Mouse (Mus musculus) heart, embryonic 16.5 days (tissue): ENCODE measurements at regions not wholly inside any gene's neighbourhood (a gene's known extent, or its start where the extent isn't known, plus 50 kb on each side); places are given as distances from the start of the nearest gene placed in this dataset.

Experiments used
- ATAC-seq: fragments of 200-750 bp; cut with Nextera tagmentation; replicated peaks from 2 replicates; pipeline ENCODE4 v1.8.0; 2017; ENCODE audit warnings: moderate number of reproducible peaks; ENCODE audit not compliant: insufficient read depth, low FRiP score; ENCODE audit errors: extremely low read depth
- H3K27ac ChIP-seq: fragments of 300-500 bp; sonication (generic); 2 replicates; pipeline ENCODE4 v1.5.1; 2014; ENCODE audit warnings: mild to moderate bottlenecking, low read length, control low read depth, moderate library complexity
- H3K27me3 ChIP-seq: fragments of 300-500 bp; sonication (generic); 2 replicates; pipeline ENCODE4 v1.6.1; 2014; ENCODE audit warnings: low read length, mixed read lengths; ENCODE audit not compliant: control insufficient read depth, insufficient read depth
- H3K36me3 ChIP-seq: fragments of 300-500 bp; sonication (generic); 2 replicates; pipeline ENCODE4 v1.6.1; 2014; ENCODE audit not compliant: control insufficient read depth, insufficient read depth
- H3K4me1 ChIP-seq: fragments of 300-500 bp; sonication (generic); 2 replicates; pipeline ENCODE4 v1.6.1; 2014; ENCODE audit warnings: low read length, mixed read lengths; ENCODE audit not compliant: control insufficient read depth, insufficient read depth
- H3K4me2 ChIP-seq: fragments of 300-500 bp; sonication (generic); 2 replicates; pipeline ENCODE4 v1.6.1; 2014; ENCODE audit warnings: low read depth, mild to moderate bottlenecking, control low read depth, low read length
- H3K4me3 ChIP-seq: fragments of 300-500 bp; sonication (generic); 2 replicates; pipeline ENCODE4 v1.5.1; 2014; ENCODE audit warnings: mild to moderate bottlenecking, control low read depth, low read length
- H3K9ac ChIP-seq: fragments of 300-500 bp; sonication (generic); 2 replicates; pipeline ENCODE4 v1.6.1; 2014; ENCODE audit warnings: low read length, control low read depth
- H3K9me3 ChIP-seq: fragments of 300-500 bp; sonication (generic); replicated peaks from 2 replicates; pipeline ENCODE4 v1.6.1; 2016; ENCODE audit warnings: low read length; ENCODE audit not compliant: control insufficient read depth
- WGBS: fragments of 180-500 bp; shearing (Covaris S2); extraction: QIAGEN DNeasy Blood & Tissue Kit; methylation state at CpG from one replicate; pipeline ENCODE4 v1.1.7; 2014; 5-methylcytosine and 5-hydroxymethylcytosine counted together

DNA sequence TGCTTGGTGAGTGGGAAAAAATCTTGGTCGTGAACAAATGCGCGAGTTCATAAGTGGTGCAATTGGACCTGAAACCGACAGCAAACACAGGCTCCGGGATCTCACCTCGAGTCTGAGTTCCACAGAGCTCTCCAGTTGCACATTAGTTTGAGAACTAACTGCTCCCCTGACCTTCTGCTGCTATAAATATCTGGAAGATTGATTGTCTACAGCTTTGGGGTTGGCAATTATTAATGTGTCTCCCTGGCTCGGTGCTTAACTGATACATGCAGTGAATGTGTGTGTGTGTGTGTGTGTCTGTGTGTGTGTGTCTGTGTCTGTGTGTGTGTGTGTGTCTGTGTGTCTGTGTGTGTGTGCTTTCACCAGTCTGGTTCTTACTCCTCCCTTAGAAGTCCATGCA, 107.4 kb upstream of the Phyhipl start:
- Histone ChIP-seq H3K4me1 (no peaks in the 10 kb centered on the region), H3K4me3 (no peak overlapping the region), H3K27me3 (no peaks in the 10 kb centered on the region), H3K9ac (no peak overlapping the region), H3K36me3 (no peaks in the 10 kb centered on the region), H3K27ac (no peak overlapping the region), H3K9me3 (no peaks in the 10 kb centered on the region), H3K4me2 (no peak overlapping the region)
- WGBS = 52% methylated on average over 7 of the region's 7 CpGs
- ATAC-seq = no peak

DNA sequence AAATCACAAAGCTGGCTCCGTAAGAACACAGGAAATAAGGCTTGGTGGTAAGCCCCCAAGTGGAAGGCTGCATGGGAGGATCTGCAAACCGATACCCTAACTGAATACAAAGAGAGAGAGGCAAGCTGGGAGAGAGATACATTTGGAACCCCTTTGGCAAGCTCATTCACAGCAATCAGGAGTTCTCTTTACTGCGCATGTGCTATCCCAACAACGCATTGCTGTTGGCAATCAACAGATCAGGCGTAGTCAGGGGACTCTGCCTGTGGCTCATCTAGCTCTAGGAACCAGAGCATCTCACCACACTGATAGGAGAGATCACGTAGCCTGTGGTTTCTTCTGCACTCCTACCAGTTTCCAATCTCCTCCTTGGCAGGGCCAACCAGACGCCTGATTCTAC, 103.9 kb upstream of the Phyhipl start:
- ATAC-seq = no peak
- Histone ChIP-seq H3K4me3 (no peak overlapping the region), H3K4me1 (no peaks in the 10 kb centered on the region), H3K36me3 (no peaks in the 10 kb centered on the region), H3K27me3 (no peaks in the 10 kb centered on the region), H3K27ac (no peak overlapping the region), H3K9me3 (no peaks in the 10 kb centered on the region), H3K4me2 (no peak overlapping the region), H3K9ac (no peak overlapping the region)
- WGBS = 79% methylated on average over 7 of the region's 7 CpGs

DNA sequence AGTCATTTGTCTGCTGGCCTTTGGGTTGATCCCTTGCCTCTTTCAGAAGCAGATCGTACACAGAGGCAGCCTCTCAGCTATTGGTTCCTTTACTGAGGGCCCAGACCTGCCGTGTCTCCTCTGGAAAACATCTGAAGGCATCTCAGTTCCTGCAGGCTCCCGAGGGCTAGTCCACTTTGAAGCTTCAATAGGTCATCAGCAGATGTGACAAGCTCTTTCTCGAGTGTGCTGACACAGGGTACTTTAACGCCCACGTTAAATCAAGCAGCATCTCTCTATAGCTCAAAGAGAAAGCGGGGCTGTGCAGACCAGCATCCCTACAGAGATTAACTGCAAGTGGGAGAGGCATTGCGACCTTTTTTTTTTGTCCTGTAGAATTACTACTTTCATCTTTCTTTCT, 96.0 kb upstream of the Phyhipl start:
- Histone ChIP-seq H3K27ac (no peak overlapping the region), H3K4me3 (no peak overlapping the region), H3K9ac (no peak overlapping the region), H3K27me3 (no peaks in the 10 kb centered on the region), H3K36me3 (no peaks in the 10 kb centered on the region), H3K9me3 (no peaks in the 10 kb centered on the region), H3K4me2 (no peak overlapping the region), H3K4me1 (no peaks in the 10 kb centered on the region)
- no peak for ATAC-seq
- WGBS = 46% methylated on average over 8 of the region's 8 CpGs

DNA sequence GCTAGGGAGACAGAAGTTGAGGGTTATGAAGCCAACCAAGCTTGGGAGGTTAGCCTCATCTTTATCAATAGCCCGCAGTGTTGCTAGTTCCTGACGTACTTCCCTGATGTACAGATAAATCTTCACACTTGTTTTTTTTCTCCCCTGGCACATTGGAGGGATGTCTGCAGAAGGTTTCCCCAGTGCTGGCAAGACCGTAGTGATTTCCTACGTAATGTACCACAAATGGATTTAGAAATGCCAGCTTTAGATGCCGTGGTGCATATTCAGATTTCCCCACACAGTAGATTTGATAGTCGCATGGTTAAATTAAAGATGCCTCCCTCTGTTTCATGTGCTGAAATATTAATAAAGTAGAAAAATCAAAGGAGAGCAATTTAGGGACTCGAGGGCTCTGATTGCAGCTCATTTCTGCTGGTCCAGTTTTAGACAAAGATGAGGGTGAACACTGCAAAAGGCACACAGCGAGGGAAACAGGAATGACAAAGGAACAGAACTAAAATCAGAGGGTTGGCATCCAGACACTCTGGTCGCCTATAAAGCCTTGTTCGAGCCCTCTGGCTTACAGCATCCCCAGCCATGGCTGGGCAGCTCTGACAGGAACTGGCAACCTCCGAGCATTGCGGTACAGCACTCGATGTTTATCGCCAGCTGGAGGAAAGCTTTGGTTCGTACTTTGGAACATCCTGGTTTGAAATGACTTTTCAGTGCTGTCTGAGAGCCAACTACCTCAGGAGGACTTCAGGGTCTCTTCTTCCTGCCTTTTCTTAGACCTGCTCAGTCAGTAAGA, 94.8 kb upstream of the Phyhipl start:
- no peak for ATAC-seq
- Histone ChIP-seq H3K4me3 (no peak overlapping the region), H3K27me3 (no peaks in the 10 kb centered on the region), H3K9me3 (no peaks in the 10 kb centered on the region), H3K4me1 (no peaks in the 10 kb centered on the region), H3K4me2 (no peak overlapping the region), H3K9ac (no peak overlapping the region), H3K27ac (no peak overlapping the region), H3K36me3 (no peaks in the 10 kb centered on the region)
- 81% methylated on average over 15 of the region's 15 CpGs for WGBS

DNA sequence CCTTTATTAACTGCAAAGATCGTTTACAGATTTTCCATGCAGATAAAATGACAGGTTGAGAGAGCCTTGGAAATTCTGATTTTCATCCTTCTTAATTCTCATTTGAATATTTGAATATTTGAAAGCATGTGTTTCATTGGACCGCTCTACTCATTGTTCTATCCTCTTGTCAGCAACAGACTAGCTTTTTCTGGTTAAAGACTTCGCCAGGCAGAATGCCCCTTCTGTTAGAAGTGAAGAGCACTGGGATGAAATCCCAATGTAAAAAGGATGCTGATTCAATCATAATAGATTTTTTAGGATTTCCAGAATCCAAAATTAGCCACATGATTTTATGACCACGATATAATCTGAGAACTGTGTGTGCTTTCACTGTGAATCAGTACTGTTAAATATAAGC, 90.8 kb upstream of the Phyhipl start:
- Histone ChIP-seq H3K27me3 (no peaks in the 10 kb centered on the region), H3K9ac (no peak overlapping the region), H3K9me3 (no peaks in the 10 kb centered on the region), H3K4me2 (no peak overlapping the region), H3K4me3 (no peak overlapping the region), H3K4me1 (no peaks in the 10 kb centered on the region), H3K36me3 (no peaks in the 10 kb centered on the region), H3K27ac (no peak overlapping the region)
- ATAC-seq = no peak
- 77% methylated on average over 4 of the region's 4 CpGs for WGBS

DNA sequence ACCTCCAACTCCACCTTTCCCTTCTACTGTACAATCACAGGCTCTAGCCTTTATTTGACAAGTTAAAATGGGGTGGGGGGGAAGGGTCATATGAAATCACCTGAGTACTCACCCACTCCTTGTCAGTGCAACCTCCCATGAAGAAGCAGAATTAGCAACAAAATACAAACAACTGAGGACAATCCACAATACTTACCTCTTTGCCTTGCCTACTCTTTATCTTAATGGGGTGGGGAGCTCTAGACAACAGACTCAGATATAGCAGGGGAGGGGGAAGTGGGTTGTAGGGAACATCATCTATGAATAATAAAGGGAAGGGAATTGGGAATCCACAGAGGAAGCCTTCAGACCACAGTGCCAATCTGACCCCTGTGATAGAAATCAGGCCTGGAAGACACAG, 86.1 kb upstream of the Phyhipl start:
- no peaks in the 10 kb centered on the region for H3K4me1 ChIP-seq
- H3K36me3 ChIP-seq = no peaks in the 10 kb centered on the region
- H3K4me2 ChIP-seq = no peak overlapping the region
- no peaks in the 10 kb centered on the region for H3K9me3 ChIP-seq
- no peak overlapping the region for H3K4me3 ChIP-seq
- H3K27me3 ChIP-seq = no peaks in the 10 kb centered on the region
- H3K9ac ChIP-seq = no peak overlapping the region
- no peak for ATAC-seq
- no peak overlapping the region for H3K27ac ChIP-seq

DNA sequence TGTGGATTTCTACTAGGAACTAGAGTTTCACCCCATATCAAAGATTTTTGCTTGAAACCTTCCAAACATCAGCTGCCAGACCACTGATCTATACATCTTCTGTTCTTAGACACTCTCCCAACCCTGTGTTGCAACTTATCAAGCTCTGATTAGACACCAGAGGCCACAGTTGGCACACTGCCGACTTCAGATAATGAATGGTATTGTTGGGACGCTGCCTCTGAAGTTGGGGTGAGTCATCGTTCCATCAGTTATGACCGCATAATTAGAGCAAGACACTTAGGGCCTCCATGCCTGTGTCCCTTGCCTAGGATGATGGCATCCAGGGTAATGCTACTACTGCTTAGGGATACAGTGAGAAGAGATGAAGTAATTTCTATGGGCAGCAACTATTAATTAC, 84.3 kb upstream of the Phyhipl start:
- Histone ChIP-seq H3K4me3 (no peak overlapping the region), H3K27ac (no peak overlapping the region), H3K9ac (no peak overlapping the region), H3K4me2 (no peak overlapping the region), H3K4me1 (no peaks in the 10 kb centered on the region), H3K36me3 (no peaks in the 10 kb centered on the region), H3K9me3 (no peaks in the 10 kb centered on the region), H3K27me3 (no peaks in the 10 kb centered on the region)
- ATAC-seq = no peak
- 42% methylated on average over 4 of the region's 4 CpGs for WGBS

DNA sequence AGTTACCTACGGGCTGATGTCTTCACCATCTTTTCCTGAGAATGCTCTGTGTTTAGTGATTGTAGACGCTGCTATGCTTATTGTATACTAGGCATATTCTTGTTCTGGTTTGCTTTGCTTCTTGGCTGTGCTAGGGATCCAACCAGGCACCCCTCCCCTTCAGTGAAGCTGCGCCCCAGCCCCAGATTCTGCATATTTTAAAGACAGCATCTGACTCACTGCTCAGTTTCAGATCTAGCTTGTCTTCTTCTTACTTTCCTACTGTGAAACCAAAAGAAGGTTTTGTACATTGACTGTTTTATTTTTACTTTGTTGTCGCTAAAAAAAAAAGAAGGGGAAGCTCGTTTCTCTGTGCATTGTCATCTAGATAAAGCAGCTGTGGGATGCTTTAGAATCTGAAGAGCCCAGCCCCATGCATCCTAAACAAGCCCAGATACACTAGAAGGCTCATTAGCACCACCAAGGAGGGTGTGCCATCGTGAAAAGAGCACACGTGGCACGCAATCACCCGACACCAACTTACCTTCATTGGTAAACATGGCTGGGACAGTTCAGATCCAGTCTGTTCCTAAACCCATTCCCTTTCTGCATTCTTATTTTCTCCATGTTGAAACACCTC, 83.7 kb upstream of the Phyhipl start:
- H3K36me3 ChIP-seq = no peaks in the 10 kb centered on the region
- no peaks in the 10 kb centered on the region for H3K4me1 ChIP-seq
- H3K27me3 ChIP-seq = no peaks in the 10 kb centered on the region
- H3K4me2 ChIP-seq = no peak overlapping the region
- no peak overlapping the region for H3K4me3 ChIP-seq
- no peaks in the 10 kb centered on the region for H3K9me3 ChIP-seq
- H3K9ac ChIP-seq = no peak overlapping the region
- 76% methylated on average over 9 of the region's 9 CpGs for WGBS
- no peak overlapping the region for H3K27ac ChIP-seq
- no peak for ATAC-seq

DNA sequence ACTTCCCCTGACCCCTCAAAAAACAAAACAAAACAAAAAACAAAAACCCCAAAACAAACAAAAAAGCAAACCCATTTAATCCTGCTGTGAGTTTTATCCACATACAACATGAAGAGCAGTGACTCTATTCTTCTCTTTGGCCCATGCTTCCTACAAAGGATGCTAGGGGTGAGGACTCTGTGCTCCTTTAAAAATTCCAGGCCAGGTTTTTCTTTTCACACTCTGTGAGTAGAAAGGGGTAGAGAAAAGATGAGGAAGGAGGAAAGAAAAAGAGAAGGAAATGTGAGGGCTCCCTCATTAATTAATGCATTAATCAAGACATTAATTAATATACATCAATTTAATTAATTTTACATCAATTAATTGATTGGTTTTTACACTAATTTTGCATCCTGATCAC, 82.9 kb upstream of the Phyhipl start:
- H3K4me1 ChIP-seq = no peaks in the 10 kb centered on the region
- no peaks in the 10 kb centered on the region for H3K27me3 ChIP-seq
- no peak overlapping the region for H3K4me2 ChIP-seq
- H3K9me3 ChIP-seq = no peaks in the 10 kb centered on the region
- no peak for ATAC-seq
- no peak overlapping the region for H3K9ac ChIP-seq
- no peak overlapping the region for H3K4me3 ChIP-seq
- no peak overlapping the region for H3K27ac ChIP-seq
- H3K36me3 ChIP-seq = no peaks in the 10 kb centered on the region
